Mouse (Mus musculus) spleen, postnatal 4 days (tissue): ENCODE results near the gene Hist3h2a.
"Not testable (repeated sequence)": the region's sequence is repeated elsewhere in the genome, so short reads cannot be mapped to it uniquely, and the experiment has no call there.

Experiments used
- DNase-seq, 2 experiments: peaks; one replicate each; pipeline ENCODE4 v3.0.0; 2022; ENCODE audit warnings: low spot score in 2 of 2

The Hist3h2a gene

GRCm38 (mm10) chr11:58947798-58948528 lies 6.5 kb upstream of the Hist3h2a start:
- DNase-seq, result peak in 1 of 2 experiments; percentile 72

GRCm38 (mm10) chr11:58948542-58949479 lies 5.7 kb upstream of the Hist3h2a start, which contains the start of gene Hist3h2ba:
Gene Hist3h2ba, plus strand, starts transcription at chr11:58948920.
- peak; percentile 71 to 83 for DNase-seq

DNA sequence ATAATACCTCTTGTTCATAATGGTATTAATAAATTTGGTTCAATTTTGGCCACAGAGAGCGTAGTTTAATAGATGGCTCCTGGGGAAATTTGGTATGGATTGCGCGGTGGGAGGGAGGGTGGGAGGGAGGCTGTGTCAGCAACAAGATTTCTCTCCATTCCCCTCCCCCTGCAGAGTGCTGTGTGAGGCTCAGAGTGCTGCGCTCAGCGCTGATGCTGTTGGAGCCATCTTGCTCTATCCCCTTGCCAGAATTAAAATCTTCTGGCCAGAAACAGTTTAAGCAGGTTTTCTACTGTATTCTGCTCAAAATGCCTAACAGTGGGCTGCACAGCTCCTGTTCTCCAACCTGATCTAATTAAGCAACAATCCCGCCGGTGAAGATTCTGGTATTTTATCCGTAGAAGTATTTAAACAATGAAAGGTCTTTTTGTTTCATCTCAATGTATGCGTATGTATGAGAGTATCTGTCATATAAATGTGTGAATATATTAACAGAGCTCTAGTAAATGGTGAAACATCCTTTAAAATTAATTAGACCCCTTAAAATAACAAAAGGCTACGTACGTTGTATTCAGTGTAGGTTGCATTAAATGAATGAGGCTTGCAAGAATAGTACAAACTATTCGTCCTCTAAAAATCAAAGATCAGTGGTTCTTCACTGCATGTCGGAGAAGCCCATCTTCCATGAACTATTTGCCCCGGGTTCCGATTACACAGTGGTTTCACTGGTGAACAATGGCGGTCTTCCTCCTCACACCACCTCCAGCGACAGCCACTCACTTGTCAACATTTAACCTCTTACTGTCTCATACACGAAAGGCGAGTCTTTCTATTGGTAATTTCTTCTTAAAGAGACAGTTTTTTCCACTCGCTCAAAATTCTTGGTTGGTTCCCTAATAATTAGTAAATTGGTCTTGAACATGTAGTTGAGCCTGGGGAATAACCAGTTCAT lies 4.7 kb upstream of the Hist3h2a start:
- no peak for DNase-seq

DNA sequence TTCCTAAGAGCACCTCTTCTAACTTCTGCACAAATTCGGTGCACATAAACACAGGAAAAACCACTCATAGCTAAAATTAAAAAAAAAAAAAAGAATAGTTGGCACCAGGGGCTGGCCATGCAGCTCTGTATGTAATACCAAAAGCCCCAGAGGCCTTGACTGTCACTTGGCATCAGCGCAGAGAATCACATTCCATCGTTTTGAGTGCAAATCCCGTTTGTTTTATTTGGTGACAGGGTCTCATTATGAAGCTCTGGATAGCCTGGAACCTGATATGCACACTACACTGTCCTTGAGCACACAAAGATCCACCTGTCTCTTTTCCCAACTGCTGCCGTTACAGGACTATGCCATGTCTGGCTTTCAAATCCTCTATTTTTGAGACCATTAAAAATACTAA lies 3.3 kb upstream of the Hist3h2a start:
- no peak for DNase-seq

- peak; percentile 60 to 82 for DNase-seq
Observed at GRCm38 (mm10) chr11:58953351-58954169, 925 bp upstream of the Hist3h2a start.

DNA sequence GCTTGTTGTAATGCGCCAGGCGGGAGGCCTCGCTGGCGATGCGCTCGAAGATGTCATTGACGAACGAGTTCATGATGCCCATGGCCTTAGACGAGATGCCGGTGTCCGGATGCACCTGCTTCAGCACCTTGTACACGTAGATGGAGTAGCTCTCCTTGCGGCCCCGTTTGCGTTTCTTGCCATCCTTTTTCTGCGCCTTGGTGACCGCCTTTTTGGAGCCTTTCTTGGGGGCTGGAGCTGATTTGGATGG lies 390 bp upstream of the Hist3h2a start:
- not testable (repeated sequence) for DNase-seq

- DNase-seq, result peak in 1 of 2 experiments; percentile 65
Observed at GRCm38 (mm10) chr11:58955143-58955867, 820 bp downstream of the Hist3h2a start.

DNA sequence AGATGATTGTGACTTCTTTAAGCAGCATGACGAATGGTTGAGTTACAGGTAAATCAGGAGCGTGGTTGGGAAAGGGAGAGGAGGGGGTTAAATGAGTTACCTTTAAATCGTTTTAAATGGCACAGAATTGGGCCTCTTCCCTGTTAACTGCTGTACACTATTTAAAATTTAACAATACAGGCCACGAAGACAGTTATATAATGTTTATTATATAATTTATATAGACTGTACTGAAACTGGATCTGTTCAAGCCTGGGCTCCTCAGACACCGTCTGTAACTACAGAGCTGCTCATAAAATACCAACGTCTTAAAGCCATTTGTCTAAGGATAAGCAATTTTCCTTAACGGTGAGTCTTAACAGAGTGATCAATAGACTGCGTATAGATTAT lies 1.4 kb downstream of the Hist3h2a start:
- DNase-seq, result no peak

- peak in 1 of 2 experiments; percentile 63 for DNase-seq
Observed at GRCm38 (mm10) chr11:58957226-58957914, 2.9 kb downstream of the Hist3h2a start.

- DNase-seq, result peak in 1 of 2 experiments; percentile 61
Observed at GRCm38 (mm10) chr11:58958536-58958935, 4.1 kb downstream of the Hist3h2a start.

DNA sequence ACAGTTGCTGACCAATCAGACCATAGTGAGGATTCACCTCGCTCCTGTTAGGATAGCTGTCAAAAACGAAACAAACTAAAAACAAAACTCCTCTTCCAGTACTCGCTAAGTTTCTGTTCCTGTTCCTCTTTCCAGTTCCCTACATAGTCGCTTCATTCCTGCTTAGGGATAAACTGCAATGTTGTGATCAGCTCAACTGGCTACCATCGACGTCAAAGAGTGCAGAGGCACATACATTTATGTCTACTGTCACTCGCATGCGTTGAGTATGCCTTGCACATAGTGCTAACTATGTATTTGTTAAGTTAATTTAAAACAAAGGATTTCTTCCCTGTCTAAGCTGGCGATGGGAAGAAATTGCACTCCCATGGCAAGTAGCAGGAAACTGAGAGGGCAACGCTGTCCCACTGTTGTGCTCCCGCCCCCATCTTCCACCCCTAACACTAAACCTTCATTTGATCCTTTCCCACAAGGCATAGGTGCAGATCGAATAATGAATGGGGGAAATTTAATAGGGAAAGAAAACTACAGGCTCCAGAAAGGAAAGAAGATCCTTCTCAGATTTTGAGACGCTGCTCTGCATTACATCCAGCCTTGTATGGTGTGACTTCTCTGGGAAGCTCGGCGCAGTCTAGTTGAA lies 4.8 kb downstream of the Hist3h2a start:
- no peak for DNase-seq

DNA sequence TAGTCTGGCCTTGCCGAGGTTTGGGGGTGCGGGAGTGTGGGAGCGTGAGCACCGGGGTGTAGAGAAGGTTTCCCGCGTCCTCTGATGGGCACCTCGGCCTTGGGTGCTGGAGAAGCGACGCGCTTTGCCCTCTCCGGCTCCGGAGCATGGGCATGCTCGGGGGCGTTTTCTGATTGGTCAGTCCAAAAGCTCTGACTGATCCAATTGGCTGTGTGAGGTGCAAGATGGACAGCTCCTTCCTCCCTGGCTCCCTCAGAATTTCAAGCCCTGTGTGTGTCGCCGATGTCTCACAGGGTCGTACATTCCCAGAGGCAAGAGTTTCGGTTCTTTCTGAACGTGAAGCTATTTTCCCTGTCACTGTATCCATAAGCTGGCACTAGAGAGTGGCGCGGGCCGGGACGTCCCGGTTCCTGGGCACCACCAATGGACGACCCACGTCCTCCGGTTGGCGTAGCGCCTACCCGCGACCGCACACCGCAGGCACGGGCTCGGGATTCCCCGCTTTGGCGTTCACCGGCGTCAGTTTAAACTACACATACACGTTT lies 5.5 kb downstream of the Hist3h2a start:
- peak; percentile 88 to 89 for DNase-seq

GRCm38 (mm10) chr11:58961364-58962177 lies 7.1 kb downstream of the Hist3h2a start:
- no peak for DNase-seq

DNA sequence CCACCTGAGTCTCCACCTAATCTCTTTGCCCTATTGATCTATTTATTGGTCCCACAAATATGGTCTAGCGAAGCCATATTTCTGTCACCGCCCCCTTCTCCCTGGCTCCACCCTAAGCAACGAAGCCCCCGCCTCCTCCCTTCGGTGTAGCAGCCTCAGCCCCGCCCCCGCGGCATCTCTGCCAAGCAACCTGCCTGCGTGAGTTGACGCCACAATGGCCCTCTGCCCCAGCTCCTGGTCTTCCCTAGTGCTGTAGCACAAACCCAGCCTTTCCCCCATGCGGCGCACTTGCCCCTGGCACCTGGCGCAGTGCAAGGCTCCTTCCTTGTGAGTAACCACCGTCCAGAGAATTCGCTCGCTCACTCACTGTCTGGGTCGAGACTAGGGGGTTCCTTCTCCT lies 9.1 kb downstream of the Hist3h2a start:
- peak; percentile 61 to 77 for DNase-seq

- no peak for DNase-seq
Observed at GRCm38 (mm10) chr11:58964216-58964615, 9.7 kb downstream of the Hist3h2a start.

DNA sequence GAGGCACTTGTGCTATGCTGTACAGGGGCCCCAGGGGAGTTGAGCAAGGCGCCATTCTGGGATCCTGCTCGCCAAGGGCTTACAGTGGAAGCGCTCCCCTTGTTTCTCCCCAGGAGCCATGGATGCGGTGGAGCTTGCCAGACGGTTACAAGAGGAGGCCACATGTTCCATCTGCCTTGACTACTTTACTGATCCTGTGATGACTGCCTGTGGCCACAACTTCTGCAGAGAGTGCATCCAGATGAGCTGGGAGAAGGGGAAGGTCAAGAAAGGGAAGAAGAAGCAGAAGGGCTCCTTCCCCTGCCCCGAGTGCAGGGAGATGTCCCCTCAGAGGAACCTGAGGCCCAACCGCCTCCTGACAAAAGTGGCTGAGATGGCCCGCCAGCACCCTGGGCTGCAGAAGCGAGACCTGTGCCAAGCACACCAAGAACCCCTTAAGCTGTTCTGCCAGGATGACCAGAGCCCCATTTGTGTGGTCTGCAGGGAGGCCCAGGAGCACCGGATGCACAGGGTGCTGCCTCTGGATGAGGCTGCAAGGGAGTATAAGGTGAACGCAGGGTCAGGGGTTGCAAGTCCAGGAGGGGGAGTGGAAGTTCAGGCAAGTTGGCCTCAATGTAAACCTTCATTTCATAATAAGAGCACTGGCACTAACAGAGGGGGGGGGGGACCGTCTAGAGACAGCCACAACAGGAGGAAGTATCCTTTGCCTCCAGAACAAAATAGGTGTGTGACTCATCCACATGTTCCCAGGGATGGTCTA lies 10.7 kb downstream of the Hist3h2a start:
- DNase-seq, result no peak

GRCm38 (mm10) chr11:58967346-58967745 lies 12.9 kb downstream of the Hist3h2a start:
- DNase-seq, result peak in 1 of 2 experiments; percentile 59
